Mouse (Mus musculus): ENCODE results near the gene Vps9d1. TPM values are rescaled to one million over a fixed set of nuclear protein-coding genes. Genes with fewer than 3 reads are reported as not detected.
A peak's percentile ranks its signal among the peaks of the same experiment; 100 is the strongest.
"Not testable (repeated sequence)": the region's sequence is repeated elsewhere in the genome, so short reads cannot be mapped to it uniquely, and the experiment has no call there.

Gene Vps9d1
- polyA plus RNA-seq, 1 experiment = 42.7 TPM

DNA sequence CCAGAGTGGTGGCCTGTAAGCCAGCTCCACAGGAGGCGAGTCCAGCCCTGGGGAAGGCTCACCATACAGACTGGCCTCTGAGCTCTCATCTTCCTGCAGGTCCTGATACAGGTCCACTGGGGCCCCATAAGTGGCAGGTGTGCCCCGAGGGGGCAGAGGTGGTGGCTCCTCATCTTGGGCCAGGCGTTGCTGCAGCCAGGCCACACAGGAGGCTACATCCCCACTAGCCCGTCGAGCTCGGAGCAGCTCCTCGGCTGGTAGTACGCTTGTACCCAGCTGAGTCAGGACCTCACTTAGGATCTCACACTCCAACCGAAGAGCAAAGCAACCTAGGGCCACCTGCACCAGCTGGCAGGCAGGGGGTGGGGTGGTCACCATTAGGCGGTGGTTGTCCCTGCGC lies 20.4 kb downstream of the Vps9d1 start:
- TF ChIP-seq POLR2A (IDR thresholded peaks at IDR 0.05; ENCODE audit: low read depth, low read length) = no peak
- TF ChIP-seq CTCF (conservative IDR thresholded peaks at IDR 0.05; ENCODE audit: insufficient read depth, insufficient read length, low read depth, low read length) = no peak
- H3K4me1 ChIP-seq (ENCODE audit: control insufficient read depth, insufficient read depth, low read length) = peaks cover 4% of the 10 kb centered on the region
- no peak overlapping the region for H3K27ac ChIP-seq (ENCODE audit: insufficient read depth, low read depth, low read length)
- 82% methylated on average over 11 of the region's 11 CpGs for WGBS
- H3K27me3 ChIP-seq (replicated peaks; ENCODE audit: control insufficient read depth, insufficient read depth, low read length) = no peaks in the 10 kb centered on the region
- no peak overlapping the region for H3K4me3 ChIP-seq (ENCODE audit: insufficient read depth, low read depth, low read length)
- no peak for DNase-seq
- no peaks in the 10 kb centered on the region for H3K36me3 ChIP-seq (ENCODE audit: control insufficient read depth, insufficient read depth, low read length)

GRCm38 (mm10) chr8:123233300-123233699 lies 20.8 kb downstream of the Vps9d1 start:
- TF ChIP-seq CTCF (conservative IDR thresholded peaks at IDR 0.05; ENCODE audit: insufficient read depth, insufficient read length, low read depth, low read length) (no peak), POLR2A (IDR thresholded peaks at IDR 0.05; ENCODE audit: low read depth, low read length) (no peak)
- H3K27me3 ChIP-seq (replicated peaks; ENCODE audit: control insufficient read depth, insufficient read depth, low read length) = no peaks in the 10 kb centered on the region
- peaks cover 4% of the 10 kb centered on the region for H3K4me1 ChIP-seq (ENCODE audit: control insufficient read depth, insufficient read depth, low read length)
- 69% methylated on average over 13 of the region's 13 CpGs for WGBS
- H3K36me3 ChIP-seq (ENCODE audit: control insufficient read depth, insufficient read depth, low read length) = no peaks in the 10 kb centered on the region
- no peak overlapping the region for H3K27ac ChIP-seq (ENCODE audit: insufficient read depth, low read depth, low read length)
- H3K4me3 ChIP-seq (ENCODE audit: insufficient read depth, low read depth, low read length) = no peak overlapping the region
- DNase-seq = no peak

DNA sequence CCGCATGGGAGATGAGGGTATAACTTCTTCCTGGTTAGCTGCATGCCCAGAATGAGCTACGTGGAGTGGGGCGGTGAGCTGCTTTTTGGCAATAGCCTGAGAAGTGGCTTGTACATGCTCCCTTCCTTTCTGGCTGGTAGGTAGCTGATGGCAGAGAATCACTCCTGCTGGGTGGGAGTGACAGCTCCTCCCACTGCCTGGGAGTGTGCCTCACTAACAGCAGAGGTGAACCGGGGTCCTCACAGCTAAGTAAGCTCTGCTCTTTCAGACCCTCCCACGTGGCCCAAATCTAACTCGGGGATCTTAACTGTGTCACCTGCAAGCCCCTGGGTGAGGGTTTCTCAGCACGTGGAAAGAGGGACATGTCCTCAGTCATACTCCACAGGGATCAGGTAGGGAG lies 21.6 kb downstream of the Vps9d1 start:
- no peaks in the 10 kb centered on the region for H3K27me3 ChIP-seq (replicated peaks; ENCODE audit: control insufficient read depth, insufficient read depth, low read length)
- no peak for TF ChIP-seq POLR2A (IDR thresholded peaks at IDR 0.05; ENCODE audit: low read depth, low read length)
- no peak for TF ChIP-seq CTCF (conservative IDR thresholded peaks at IDR 0.05; ENCODE audit: insufficient read depth, insufficient read length, low read depth, low read length)
- H3K27ac ChIP-seq (ENCODE audit: insufficient read depth, low read depth, low read length) = no peak overlapping the region
- 34% methylated on average over 7 of the region's 7 CpGs for WGBS
- peaks cover 4% of the 10 kb centered on the region for H3K4me1 ChIP-seq (ENCODE audit: control insufficient read depth, insufficient read depth, low read length)
- H3K36me3 ChIP-seq (ENCODE audit: control insufficient read depth, insufficient read depth, low read length) = no peaks in the 10 kb centered on the region
- H3K4me3 ChIP-seq (ENCODE audit: insufficient read depth, low read depth, low read length) = no peak overlapping the region
- no peak for DNase-seq

- Histone ChIP-seq H3K27ac (ENCODE audit: insufficient read depth, low read depth, low read length) (no peak overlapping the region), H3K4me1 (ENCODE audit: control insufficient read depth, insufficient read depth, low read length) (peaks cover 4% of the 10 kb centered on the region), H3K4me3 (ENCODE audit: insufficient read depth, low read depth, low read length) (no peak overlapping the region), H3K27me3 (replicated peaks; ENCODE audit: control insufficient read depth, insufficient read depth, low read length) (no peaks in the 10 kb centered on the region), H3K36me3 (ENCODE audit: control insufficient read depth, insufficient read depth, low read length) (no peaks in the 10 kb centered on the region)
- WGBS = 46% methylated on average over 5 of the region's 5 CpGs
- TF ChIP-seq POLR2A (IDR thresholded peaks at IDR 0.05; ENCODE audit: low read depth, low read length) = no peak
- TF ChIP-seq CTCF (conservative IDR thresholded peaks at IDR 0.05; ENCODE audit: insufficient read depth, insufficient read length, low read depth, low read length) = peak; percentile 38
- DNase-seq = peak; percentile 23
These were observed 22.4 kb downstream of the Vps9d1 start for GRCm38 (mm10) chr8:123231742-123232141.

GRCm38 (mm10) chr8:123230326-123230725 lies 23.8 kb downstream of the Vps9d1 start:
- 83% methylated on average over 11 of the region's 11 CpGs for WGBS
- H3K4me3 ChIP-seq (ENCODE audit: insufficient read depth, low read depth, low read length); H3K27me3 ChIP-seq (replicated peaks; ENCODE audit: control insufficient read depth, insufficient read depth, low read length); H3K36me3 ChIP-seq (ENCODE audit: control insufficient read depth, insufficient read depth, low read length); H3K4me1 ChIP-seq (ENCODE audit: control insufficient read depth, insufficient read depth, low read length); H3K27ac ChIP-seq (ENCODE audit: insufficient read depth, low read depth, low read length); DNase-seq: not testable (repeated sequence)

GRCm38 (mm10) chr8:123228416-123228815 lies 25.7 kb downstream of the Vps9d1 start:
- Histone ChIP-seq H3K4me1 (ENCODE audit: control insufficient read depth, insufficient read depth, low read length) (peaks cover 8% of the 10 kb centered on the region; the same call in 1 of the 2 replicates), H3K4me3 (ENCODE audit: insufficient read depth, low read depth, low read length) (no peak overlapping the region), H3K27ac (ENCODE audit: insufficient read depth, low read depth, low read length) (no peak overlapping the region), H3K27me3 (replicated peaks; ENCODE audit: control insufficient read depth, insufficient read depth, low read length) (no peaks in the 10 kb centered on the region), H3K36me3 (ENCODE audit: control insufficient read depth, insufficient read depth, low read length) (no peaks in the 10 kb centered on the region)
- no peak for TF ChIP-seq CTCF (conservative IDR thresholded peaks at IDR 0.05; ENCODE audit: insufficient read depth, insufficient read length, low read depth, low read length)
- TF ChIP-seq POLR2A (IDR thresholded peaks at IDR 0.05; ENCODE audit: low read depth, low read length) = no peak
- DNase-seq = no peak
- 97% methylated on average over 1 of the region's 1 CpGs for WGBS

GRCm38 (mm10) chr8:123224278-123225266 lies 29.6 kb downstream of the Vps9d1 start, which contains the start of gene Cdk10:
Cdk10 (plus strand) TSS chr8:123224842.
- DNase-seq = peak; percentile 96
- H3K36me3 ChIP-seq (ENCODE audit: control insufficient read depth, insufficient read depth, low read length) = no peaks in the 10 kb centered on the region
- H3K4me3 ChIP-seq (ENCODE audit: insufficient read depth, low read depth, low read length) = peak within 1 kb of the TSS; percentile 81
- peak within 1 kb of the TSS; percentile 91 for H3K27ac ChIP-seq (ENCODE audit: insufficient read depth, low read depth, low read length)
- 0 out of 2 replicates have a peak, but pooled peaks have one; percentile 12 for TF ChIP-seq CTCF (conservative IDR thresholded peaks at IDR 0.05; ENCODE audit: insufficient read depth, insufficient read length, low read depth, low read length)
- peak; percentile 96 for TF ChIP-seq POLR2A (IDR thresholded peaks at IDR 0.05; ENCODE audit: low read depth, low read length)
- no peaks in the 10 kb centered on the region for H3K27me3 ChIP-seq (replicated peaks; ENCODE audit: control insufficient read depth, insufficient read depth, low read length)
- WGBS = 1% methylated on average over 59 of the region's 59 CpGs
- H3K4me1 ChIP-seq (ENCODE audit: control insufficient read depth, insufficient read depth, low read length) = peaks cover 8% of the 10 kb centered on the region; the same call in 1 of the 2 replicates
